Mouse (Mus musculus) stomach, embryonic 14.5 days (tissue): ENCODE results near the gene Mis18a. TPM values are rescaled to one million over a fixed set of nuclear protein-coding genes. Genes with fewer than 3 reads are reported as not detected.

ENCODE experiments used
- ATAC-seq: fragments of 200-750 bp; cut with Nextera tagmentation; 2 replicates; pipeline ENCODE4 v1.8.0; 2017; ENCODE audit warnings: low read depth, moderate TSS enrichment; ENCODE audit not compliant: insufficient number of reproducible peaks, insufficient read depth, low FRiP score
- H3K27ac ChIP-seq: fragments of 300-500 bp; sonication (generic); 2 replicates; pipeline ENCODE4 v1.5.1; 2014; ENCODE audit warnings: mild to moderate bottlenecking, low read length, moderate library complexity, mixed read lengths
- H3K27me3 ChIP-seq: fragments of 300-500 bp; sonication (generic); 2 replicates; pipeline ENCODE4 v1.6.1; 2014; ENCODE audit warnings: low read length, control low read depth, mixed read lengths; ENCODE audit not compliant: control insufficient read depth, insufficient read depth
- H3K36me3 ChIP-seq: fragments of 300-500 bp; sonication (generic); 2 replicates; pipeline ENCODE4 v1.6.1; 2014; ENCODE audit warnings: mild to moderate bottlenecking, control low read depth, low read length, moderate library complexity, mixed read lengths; ENCODE audit not compliant: control insufficient read depth, insufficient read depth
- H3K4me1 ChIP-seq: fragments of 300-500 bp; sonication (generic); 2 replicates; pipeline ENCODE4 v1.6.1; 2014; ENCODE audit warnings: low read length, control low read depth, mixed read lengths; ENCODE audit not compliant: control insufficient read depth, insufficient read depth
- H3K4me2 ChIP-seq: fragments of 300-500 bp; sonication (generic); replicated peaks from 2 replicates; pipeline ENCODE4 v1.6.1; 2014; ENCODE audit warnings: low read depth, low read length, control low read depth
- H3K4me3 ChIP-seq: fragments of 300-500 bp; sonication (generic); 2 replicates; pipeline ENCODE4 v1.5.1; 2014; ENCODE audit warnings: low read depth, low read length, control low read depth
- H3K9ac ChIP-seq: fragments of 300-500 bp; sonication (generic); replicated peaks from 2 replicates; pipeline ENCODE4 v1.6.1; 2014; ENCODE audit warnings: low read depth, mild to moderate bottlenecking, control low read depth, low read length, moderate library complexity, mixed read lengths
- H3K9me3 ChIP-seq: fragments of 300-500 bp; sonication (generic); 2 replicates; pipeline ENCODE4 v1.6.1; 2016; ENCODE audit warnings: low read depth, low read length, control low read depth; ENCODE audit not compliant: control insufficient read depth
- WGBS: fragments of 180-500 bp; shearing (Covaris S2); extraction: QIAGEN DNeasy Blood & Tissue Kit; methylation state at CpG from one replicate; pipeline ENCODE4 v1.1.7; 2014; 5-methylcytosine and 5-hydroxymethylcytosine counted together
- polyA plus RNA-seq: library from polyadenylated mRNA; unstranded; fragments of >200 nt; fragmentation: Nextera tagmentation; extraction: Ambion mirVana; gene quantifications from 2 replicates; pipeline ENCODE4 v1.2.1, GENCODE M21; 2014

Mis18a gene
- polyA plus RNA-seq, 1 experiment from 2014 or later = 62.3 TPM

- no peaks in the 10 kb centered on the region for H3K27me3 ChIP-seq
- no peaks in the 10 kb centered on the region for H3K4me1 ChIP-seq
- H3K36me3 ChIP-seq = no peaks in the 10 kb centered on the region
- no peak overlapping the region for H3K4me3 ChIP-seq
- H3K9me3 ChIP-seq = no peaks in the 10 kb centered on the region
- 94% methylated on average over 3 of the region's 3 CpGs for WGBS
- no peak overlapping the region for H3K9ac ChIP-seq
- H3K4me2 ChIP-seq = no peak overlapping the region
- no peak for ATAC-seq
- H3K27ac ChIP-seq = no peak overlapping the region
These were observed 48.4 kb downstream of the Mis18a start for GRCm38 (mm10) chr16:90678820-90679219.

GRCm38 (mm10) chr16:90676920-90677574 lies 50.2 kb downstream of the Mis18a start:
- Histone ChIP-seq H3K9me3 (no peaks in the 10 kb centered on the region), H3K4me3 (no peak overlapping the region), H3K36me3 (no peaks in the 10 kb centered on the region), H3K4me1 (no peaks in the 10 kb centered on the region), H3K9ac (no peak overlapping the region), H3K4me2 (no peak overlapping the region), H3K27me3 (no peaks in the 10 kb centered on the region), H3K27ac (no peak overlapping the region)
- no peak for ATAC-seq
- WGBS = 61% methylated on average over 20 of the region's 20 CpGs

- no peaks in the 10 kb centered on the region for H3K27me3 ChIP-seq
- H3K9ac ChIP-seq = no peak overlapping the region
- ATAC-seq = no peak
- H3K9me3 ChIP-seq = no peaks in the 10 kb centered on the region
- no peaks in the 10 kb centered on the region for H3K36me3 ChIP-seq
- no peak overlapping the region for H3K4me2 ChIP-seq
- no peak overlapping the region for H3K27ac ChIP-seq
- WGBS = 92% methylated on average over 6 of the region's 6 CpGs
- H3K4me3 ChIP-seq = no peak overlapping the region
- no peaks in the 10 kb centered on the region for H3K4me1 ChIP-seq
These were observed 52.6 kb downstream of the Mis18a start for GRCm38 (mm10) chr16:90674651-90675050.

GRCm38 (mm10) chr16:90673507-90674354 lies 53.5 kb downstream of the Mis18a start:
- 76% methylated on average over 21 of the region's 21 CpGs for WGBS
- no peak for ATAC-seq

More at GRCm38 (mm10) chr16:90673507-90674354, 53.5 kb downstream of the Mis18a start:
- H3K4me1 ChIP-seq = no peaks in the 10 kb centered on the region
- H3K9ac ChIP-seq = no peak overlapping the region
- no peaks in the 10 kb centered on the region for H3K9me3 ChIP-seq
- H3K4me2 ChIP-seq = no peak overlapping the region
- H3K27me3 ChIP-seq = no peaks in the 10 kb centered on the region
- no peak overlapping the region for H3K4me3 ChIP-seq
- no peaks in the 10 kb centered on the region for H3K36me3 ChIP-seq
- no peak overlapping the region for H3K27ac ChIP-seq

Other genes with a start within 250 kb of the Mis18a start
- gene Mrap, start 10.8 kb upstream of the Mis18a start, polyA plus RNA-seq = not detected in 2 replicates
- gene Urb1, start 83.0 kb upstream of the Mis18a start, polyA plus RNA-seq = 9.9 and 13.8 TPM in 2 replicates
- 0.72 and 1.1 TPM in 2 replicates for gene Eva1c, start 99.3 kb upstream of the Mis18a start, polyA plus RNA-seq
- 36.4 and 41.2 TPM in 2 replicates for gene Cfap298, start 207.7 kb upstream of the Mis18a start, polyA plus RNA-seq